Comparison of ENCODE assay signal across 10 mouse cellular contexts in genomic region chr5:25053971-25054658, GRCm38 (mm10). TPM values are rescaled to one million over a fixed set of nuclear protein-coding genes. Genes with fewer than 3 reads are reported as not detected.
DNase-seq lines count a peak whose midpoint lies in the region; ATAC-seq and TF ChIP-seq lines count a peak whose summit lies in the region.
"Had no signal": no experiment of that assay in that cellular context is flagged by ENCODE, and none has a peak within 500 bp of the region (broad histone marks: within the 10 kb centered on the region; RNA-seq: fewer than 3 reads in every experiment).

No protein-coding gene starts in this region.

- H3K9ac ChIP-seq in heart, postnatal 0 days (replicated peaks; ENCODE audit: low read depth, low read length): no peak overlapping the region
- H3K9ac ChIP-seq in heart, embryonic 11.5 days (ENCODE audit: low read depth, low read length): no peak overlapping the region
- no peak overlapping the region for H3K9ac ChIP-seq in kidney, embryonic 14.5 days (ENCODE audit: low read depth, low read length)
- H3K9ac ChIP-seq in hindbrain, embryonic 11.5 days (ENCODE audit: low read depth, low read length): no peak overlapping the region
- H3K9ac ChIP-seq: hindbrain, embryonic 12.5 days had no signal

- H3K4me1 ChIP-seq in heart, postnatal 0 days (ENCODE audit: control insufficient read depth, insufficient read depth): peaks cover 13% of the 10 kb centered on the region
- H3K4me1 ChIP-seq in heart, embryonic 11.5 days (ENCODE audit: control insufficient read depth, insufficient read depth, low read length): peaks cover 23% of the 10 kb centered on the region
- peaks cover 17% of the 10 kb centered on the region for H3K4me1 ChIP-seq in kidney, embryonic 14.5 days (ENCODE audit: control insufficient read depth, insufficient read depth, low read length)
- peaks cover 2% of the 10 kb centered on the region; the same call in 1 of the 2 replicates for H3K4me1 ChIP-seq in hindbrain, embryonic 11.5 days (replicated peaks; ENCODE audit: control insufficient read depth, insufficient read depth, low read length)

- peak overlapping the region; percentile 5; the same call in 1 of the 2 replicates for H3K27ac ChIP-seq in heart, postnatal 0 days (ENCODE audit: low read depth)
- no peak overlapping the region for H3K27ac ChIP-seq in heart, embryonic 11.5 days (ENCODE audit: low read depth, low read length)
- H3K27ac ChIP-seq in kidney, embryonic 14.5 days (ENCODE audit: low read depth, low read length): no peak overlapping the region
- no peak overlapping the region for H3K27ac ChIP-seq in hindbrain, embryonic 11.5 days (ENCODE audit: low read depth, low read length)
- H3K27ac ChIP-seq: hindbrain, embryonic 12.5 days had no signal

- ATAC-seq in heart, postnatal 0 days (ENCODE audit: insufficient read depth, low read depth): peak; percentile 59
- no peak for ATAC-seq in heart, embryonic 11.5 days (replicated peaks; ENCODE audit: insufficient number of reproducible peaks, low FRiP score, low TSS enrichment)
- ATAC-seq in kidney, embryonic 14.5 days (ENCODE audit: low FRiP score, low TSS enrichment): no peak
- ATAC-seq in megakaryocyte, adult 5-6 weeks (ENCODE audit: poor library complexity, severe bottlenecking): no peak
- ATAC-seq in hindbrain, embryonic 11.5 days (ENCODE audit: low FRiP score): no peak

- TF ChIP-seq EP300 in heart, postnatal 0 days (IDR thresholded peaks at IDR 0.05; ENCODE audit: low read depth): no peak

- DNase-seq in heart, postnatal 0 days (ENCODE audit: low spot score): peak; percentile 55
- peak; percentile 69 for DNase-seq in Muller cell, postnatal 12 days (ENCODE audit: inconsistent ontology term)
- peak; percentile 94 for DNase-seq in brain, adult 2 months (ENCODE audit: low read depth, low spot score)
- DNase-seq in left cerebral cortex, postnatal 25 days (ENCODE audit: low spot score in 2 of 2): peak; percentile 58 to 89
- no peak for DNase-seq in hindbrain, embryonic 11.5 days (ENCODE audit: low spot score)

- intact Hi-C loops in left cerebral cortex, postnatal 25 days (cut with DNase I): no loop called here

- 60% methylated on average over 7 of the region's 7 CpGs for WGBS in heart, postnatal 0 days
- WGBS in heart, embryonic 11.5 days (ENCODE audit: insufficient replicate concordance): 68% methylated on average over 7 of the region's 7 CpGs
- 68% methylated on average over 7 of the region's 7 CpGs for WGBS in kidney, embryonic 14.5 days
- 76% methylated on average over 7 of the region's 7 CpGs for WGBS in hindbrain, embryonic 11.5 days

- H3K9me3 ChIP-seq in heart, postnatal 0 days (replicated peaks; ENCODE audit: control insufficient read depth, low read length): no peaks in the 10 kb centered on the region
- H3K9me3 ChIP-seq in heart, embryonic 11.5 days (replicated peaks; ENCODE audit: control insufficient read depth, low read length): no peaks in the 10 kb centered on the region
- no peaks in the 10 kb centered on the region for H3K9me3 ChIP-seq in kidney, embryonic 14.5 days (ENCODE audit: control insufficient read depth, low read length)
- no peaks in the 10 kb centered on the region for H3K9me3 ChIP-seq in hindbrain, embryonic 11.5 days (ENCODE audit: control insufficient read depth, low read length)
- H3K9me3 ChIP-seq: G1E; hindbrain, embryonic 12.5 days had no signal

- H3K36me3 ChIP-seq in heart, postnatal 0 days (replicated peaks; ENCODE audit: control insufficient read depth, insufficient read depth, low read length): no peaks in the 10 kb centered on the region
- H3K36me3 ChIP-seq in heart, embryonic 11.5 days (ENCODE audit: control insufficient read depth, insufficient read depth, low read length): no peaks in the 10 kb centered on the region
- no peaks in the 10 kb centered on the region for H3K36me3 ChIP-seq in kidney, embryonic 14.5 days (ENCODE audit: control insufficient read depth, insufficient read depth, low read length)
- H3K36me3 ChIP-seq in hindbrain, embryonic 11.5 days (ENCODE audit: control insufficient read depth, insufficient read depth, low read length): no peaks in the 10 kb centered on the region
- H3K36me3 ChIP-seq: G1E; hindbrain, embryonic 12.5 days had no signal

- no peak overlapping the region for H3K4me2 ChIP-seq in heart, postnatal 0 days (ENCODE audit: low read depth, low read length)
- no peak overlapping the region for H3K4me2 ChIP-seq in heart, embryonic 11.5 days
- no peak overlapping the region for H3K4me2 ChIP-seq in kidney, embryonic 14.5 days (replicated peaks; ENCODE audit: low read depth, low read length)
- H3K4me2 ChIP-seq in hindbrain, embryonic 11.5 days (replicated peaks; ENCODE audit: low read depth, low read length): no peak overlapping the region
- H3K4me2 ChIP-seq: hindbrain, embryonic 12.5 days had no signal

- H3K4me3 ChIP-seq in heart, postnatal 0 days (ENCODE audit: low read depth, low read length): no peak overlapping the region
- no peak overlapping the region for H3K4me3 ChIP-seq in heart, embryonic 11.5 days (ENCODE audit: low read depth, low read length)
- no peak overlapping the region for H3K4me3 ChIP-seq in kidney, embryonic 14.5 days (ENCODE audit: low read length)
- no peak overlapping the region for H3K4me3 ChIP-seq in hindbrain, embryonic 11.5 days (ENCODE audit: low read depth, low read length)
- H3K4me3 ChIP-seq: hindbrain, embryonic 12.5 days had no signal

- no peak for TF ChIP-seq CTCF in heart, postnatal 0 days (IDR thresholded peaks at IDR 0.05; ENCODE audit: low read depth)

- H3K27me3 ChIP-seq in heart, postnatal 0 days (ENCODE audit: control insufficient read depth, insufficient read depth, low read length): no peaks in the 10 kb centered on the region
- peaks cover 2% of the 10 kb centered on the region; the same call in 1 of the 2 replicates for H3K27me3 ChIP-seq in heart, embryonic 11.5 days (ENCODE audit: control insufficient read depth, insufficient read depth, low read length)
- no peaks in the 10 kb centered on the region for H3K27me3 ChIP-seq in kidney, embryonic 14.5 days (ENCODE audit: control insufficient read depth, insufficient read depth, low read length)
- H3K27me3 ChIP-seq in hindbrain, embryonic 11.5 days (ENCODE audit: control insufficient read depth, insufficient read depth, low read length): no peaks in the 10 kb centered on the region

RNA-seq across cellular contexts. Expression of gene Prkag2, which starts 46.3 kb away (rescaled TPM):
- total RNA-seq in heart, postnatal 0 days (2014; rRNA removed; ENCODE audit: low replicate concordance): 62.9 and 72.2 TPM in 2 replicates
- polyA plus RNA-seq in heart, postnatal 0 days (2015; fragmentation: Nextera tagmentation; extraction: Ambion mirVana): 121 and 122 TPM in 2 replicates
- polyA plus RNA-seq in heart, embryonic 11.5 days (2014; fragmentation: Nextera tagmentation; extraction: Ambion mirVana): 84.6 and 101 TPM in 2 replicates
- total RNA-seq in left cerebral cortex, postnatal 25 days (2021): 100 to 1,000 TPM; 102 to 108 TPM
- polyA plus RNA-seq in kidney, embryonic 14.5 days (2014; fragmentation: Nextera tagmentation; extraction: Ambion mirVana): 32.1 and 44.6 TPM in 2 replicates
- total RNA-seq in megakaryocyte, adult 5-6 weeks (2015): 37.2 and 46.0 TPM in 2 replicates
- total RNA-seq in megakaryocyte, adult 5-6 weeks (2017): 45.6 and 48.1 TPM in 2 replicates
- polyA plus RNA-seq in hindbrain, embryonic 11.5 days (2014; fragmentation: Nextera tagmentation; extraction: Ambion mirVana): 56.7 and 57.3 TPM in 2 replicates
- total RNA-seq: G1E had no signal
- polyA plus RNA-seq: G1E had no signal
